Mouse (Mus musculus) common myeloid progenitor, adult 5-6 weeks (primary cell): ENCODE results near the gene Padi3. TPM values are rescaled to one million over a fixed set of nuclear protein-coding genes. Genes with fewer than 3 reads are reported as not detected.

Experiments
- ATAC-seq: replicated peaks from 2 replicates; pipeline ENCODE4 v1.8.0; 2016; ENCODE audit warnings: low read depth, mild to moderate bottlenecking, moderate TSS enrichment, inconsistent platforms; ENCODE audit not compliant: poor library complexity, severe bottlenecking
- total RNA-seq: library from RNA; stranded (forward); fragments of 200-1000, 187-1606 nt; gene quantifications from 2 replicates; pipeline ENCODE4 v1.2.3, GENCODE M21; 2017

Gene Padi3
- total RNA-seq, 1 experiment from 2014 or later: 0.32 TPM

DNA sequence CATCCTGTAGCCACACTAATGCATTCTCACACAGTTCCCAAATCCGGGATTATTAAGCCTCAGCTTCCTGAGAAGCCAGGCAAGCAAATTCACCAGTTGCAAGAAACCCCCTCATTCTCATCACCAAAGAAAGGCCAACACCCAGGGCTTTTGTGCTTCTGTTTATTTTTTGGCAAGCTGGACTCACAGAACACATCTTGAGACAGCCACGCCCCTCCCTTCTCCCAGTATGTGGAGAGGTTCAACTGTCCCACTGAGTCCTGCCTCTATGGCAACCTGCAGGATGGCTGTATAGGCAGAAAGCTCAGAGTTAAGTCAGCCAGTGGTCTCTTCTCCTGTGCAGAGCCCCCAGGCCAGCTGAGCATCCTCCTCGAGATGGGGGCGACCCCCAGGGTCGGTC is 25.2 kb downstream of the Padi3 start:
- no peak for ATAC-seq

DNA sequence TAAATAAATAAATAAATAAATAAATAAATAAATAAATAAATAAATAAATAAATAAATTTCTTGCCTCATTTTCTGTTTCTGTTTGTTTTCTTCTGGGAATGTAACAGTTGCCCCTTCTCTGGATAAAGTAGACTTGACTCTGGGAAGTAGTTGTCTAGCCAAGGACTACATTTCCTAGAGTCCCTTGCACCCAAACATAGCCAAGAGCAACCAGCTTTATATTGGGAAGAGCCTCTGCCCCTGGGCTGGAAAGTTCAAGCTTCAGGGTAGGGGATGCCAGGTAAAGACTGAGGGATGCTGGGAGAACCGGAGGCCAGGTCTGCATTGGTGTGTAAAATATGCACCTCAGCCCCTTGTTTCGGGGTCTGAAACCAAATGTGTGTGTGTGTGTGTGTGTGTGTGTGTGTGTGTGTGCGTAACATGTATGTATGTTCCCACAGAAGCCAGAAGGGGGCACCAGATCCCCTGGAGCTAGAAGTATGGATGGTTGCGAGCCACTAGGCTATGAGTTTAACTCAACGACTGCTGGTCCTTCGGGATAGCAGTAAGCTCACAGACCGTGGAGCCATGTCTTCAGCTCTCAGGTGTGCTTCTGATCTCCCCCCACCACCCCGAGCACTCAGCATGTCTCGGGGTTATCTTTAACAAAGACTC is 26.0 kb downstream of the Padi3 start:
- ATAC-seq: no peak

DNA sequence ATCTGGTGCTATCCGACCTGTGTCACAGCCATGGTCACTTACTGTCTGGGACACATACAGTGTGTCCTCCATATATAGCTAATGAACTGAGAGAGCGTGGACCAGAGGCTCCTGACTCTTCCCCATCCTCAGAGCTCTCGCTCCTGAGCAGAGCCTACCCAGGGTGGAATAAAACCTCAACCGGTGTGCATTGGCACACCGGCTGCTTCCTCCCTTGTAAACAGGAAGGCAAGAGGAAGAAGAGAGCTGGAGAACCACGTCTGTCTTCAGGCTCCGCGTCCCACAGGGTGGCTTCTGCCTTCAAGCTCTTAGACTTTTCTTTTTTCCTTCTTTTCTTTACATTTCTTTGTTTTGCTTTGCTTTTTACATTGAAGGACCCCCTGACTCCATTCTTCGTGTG is 27.6 kb downstream of the Padi3 start:
- no peak for ATAC-seq

DNA sequence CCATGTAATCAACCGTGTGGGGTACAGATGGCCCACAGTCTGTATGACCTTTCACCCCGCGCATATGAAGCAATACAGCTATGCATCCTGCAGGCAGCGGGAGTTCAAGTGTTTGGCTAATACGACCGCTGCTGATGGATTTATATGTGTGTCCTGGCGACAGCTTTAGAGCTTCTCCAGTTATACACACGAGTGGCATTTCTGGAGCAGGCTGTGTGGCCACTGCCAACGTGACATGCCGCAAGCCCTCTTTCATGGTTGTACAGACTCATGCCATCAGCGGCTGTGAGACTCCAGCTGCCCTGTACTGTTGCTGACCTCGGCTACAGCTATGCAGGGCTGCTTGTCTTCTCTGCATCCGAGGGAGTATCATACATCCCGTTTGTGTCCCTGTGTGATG is 29.9 kb downstream of the Padi3 start:
- ATAC-seq: no peak

DNA sequence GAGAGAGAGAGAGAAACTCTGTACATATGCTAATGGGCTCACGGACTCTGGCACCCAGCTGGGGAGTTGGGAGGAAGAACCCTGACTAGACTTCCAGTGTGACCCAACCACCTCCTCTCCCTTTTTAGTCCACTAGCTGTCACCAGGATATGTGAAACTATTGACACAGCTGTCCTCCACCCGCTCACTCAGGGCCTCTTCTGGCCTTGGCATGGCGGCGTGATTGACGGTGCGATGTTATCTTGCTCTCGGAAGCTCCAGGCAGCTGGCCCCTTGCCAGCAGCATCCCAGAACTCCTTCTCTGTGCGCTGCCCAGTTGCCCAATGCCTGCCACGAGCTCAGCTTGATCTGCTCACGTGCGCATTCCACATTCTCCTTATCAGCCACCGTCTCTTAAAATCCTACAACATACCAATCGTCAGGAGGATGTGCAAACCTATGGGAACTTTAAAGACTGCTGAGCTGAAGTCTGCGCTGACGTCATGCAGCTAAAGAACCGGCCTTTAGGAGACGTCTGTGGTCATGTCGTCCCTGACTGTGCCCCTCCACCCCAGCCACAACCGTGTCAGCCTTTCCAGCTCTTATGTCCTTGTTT is 30.5 kb downstream of the Padi3 start:
- no peak for ATAC-seq

DNA sequence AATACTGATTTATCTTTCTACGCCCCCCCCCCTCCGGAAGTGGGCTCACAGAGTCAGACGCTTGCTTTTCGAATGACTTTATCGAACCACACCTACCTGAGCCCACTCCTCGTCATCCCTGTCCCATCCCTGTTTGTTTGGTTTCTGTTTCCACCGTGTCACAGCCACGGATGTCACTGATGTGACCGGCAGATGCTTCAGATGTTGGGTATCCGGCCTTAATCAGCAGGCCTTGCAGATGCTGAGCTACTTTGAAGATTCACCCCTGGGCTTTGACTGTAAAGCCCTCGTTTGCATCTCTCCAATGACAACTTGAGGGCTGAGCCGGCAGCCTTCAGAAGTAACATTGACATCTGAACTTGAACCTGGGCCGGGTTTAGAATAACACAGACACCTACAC is 33.8 kb downstream of the Padi3 start:
- no peak for ATAC-seq

DNA sequence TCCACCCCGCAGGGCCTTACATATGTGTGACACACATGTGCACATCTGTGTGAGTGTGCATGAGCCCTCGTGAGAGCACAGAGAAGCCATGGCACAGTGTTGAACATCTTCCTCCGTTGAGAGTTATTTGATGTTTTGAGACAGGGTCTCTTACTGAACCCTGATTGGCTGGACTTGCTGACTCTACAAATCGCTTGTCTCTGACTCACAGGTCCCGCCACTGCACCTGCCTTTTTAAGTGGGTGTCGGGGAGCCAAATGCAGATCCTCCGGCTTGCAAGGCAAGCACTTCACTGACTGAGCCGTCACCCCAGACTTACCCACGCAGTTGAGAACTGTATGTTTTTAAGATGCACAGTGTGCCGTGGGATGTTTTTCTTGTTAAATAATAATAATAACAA is 34.6 kb downstream of the Padi3 start:
- ATAC-seq: no peak

DNA sequence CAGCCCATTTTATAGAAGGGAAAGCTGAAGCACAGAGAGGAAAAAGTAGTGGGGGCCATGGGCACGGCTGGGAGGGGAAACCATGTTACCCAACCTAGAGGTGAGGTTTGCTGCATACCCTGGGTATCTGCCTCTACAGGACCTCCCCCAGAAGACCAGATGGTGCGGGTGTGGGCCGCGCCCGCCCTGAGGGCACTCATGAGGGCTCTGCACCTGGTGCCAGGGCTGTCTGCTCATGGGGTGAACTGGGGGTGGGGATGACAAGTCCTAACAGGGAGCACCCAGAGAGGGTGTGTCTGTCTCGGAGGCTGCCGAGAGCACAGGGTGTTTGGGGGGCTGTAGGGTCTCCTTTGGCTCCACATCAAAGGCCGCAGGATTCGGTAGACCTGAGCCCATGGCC is 35.6 kb downstream of the Padi3 start:
- no peak for ATAC-seq

DNA sequence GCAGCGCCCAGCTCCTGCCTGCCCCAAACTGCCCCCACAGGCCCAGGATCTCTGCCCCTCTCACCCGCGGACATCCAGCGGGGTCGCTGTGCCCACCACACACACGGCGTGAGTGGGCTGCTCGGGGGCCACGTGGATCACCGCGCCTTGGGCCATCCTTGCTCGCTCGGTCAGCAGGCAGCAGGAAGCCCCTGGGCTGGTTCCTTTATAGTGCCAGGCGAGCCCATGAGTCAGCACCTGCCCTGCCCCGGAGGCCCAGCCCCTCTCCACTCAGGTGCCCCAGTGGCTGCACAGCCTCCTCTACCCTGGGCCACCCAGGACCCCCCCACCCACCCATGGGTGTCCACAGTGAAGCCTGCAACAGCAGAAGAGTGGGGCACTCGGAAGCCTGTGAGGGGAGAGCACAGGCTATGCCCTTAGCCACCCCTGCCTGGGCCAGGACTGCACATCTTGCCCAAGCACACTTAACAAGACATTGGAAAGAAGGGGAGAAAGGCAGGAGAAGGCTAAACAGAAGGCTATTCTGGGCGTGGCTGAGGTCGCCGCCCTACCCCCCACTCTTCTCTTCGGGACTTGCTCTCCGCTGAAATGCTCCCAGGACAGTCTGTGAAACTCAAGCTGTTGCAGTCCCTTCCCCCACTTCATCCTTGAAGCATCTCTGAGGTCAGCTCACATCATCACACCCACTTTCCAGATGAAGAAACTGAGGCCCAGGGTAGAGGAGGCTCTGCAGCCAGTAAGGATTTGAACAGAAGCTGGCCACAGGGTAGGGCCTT is 36.2 kb downstream of the Padi3 start, which contains the start of gene Padi4:
Padi4 (minus strand) TSS at position 212 of the 776 bp plus-strand sequence.
- ATAC-seq: peak; percentile 31

DNA sequence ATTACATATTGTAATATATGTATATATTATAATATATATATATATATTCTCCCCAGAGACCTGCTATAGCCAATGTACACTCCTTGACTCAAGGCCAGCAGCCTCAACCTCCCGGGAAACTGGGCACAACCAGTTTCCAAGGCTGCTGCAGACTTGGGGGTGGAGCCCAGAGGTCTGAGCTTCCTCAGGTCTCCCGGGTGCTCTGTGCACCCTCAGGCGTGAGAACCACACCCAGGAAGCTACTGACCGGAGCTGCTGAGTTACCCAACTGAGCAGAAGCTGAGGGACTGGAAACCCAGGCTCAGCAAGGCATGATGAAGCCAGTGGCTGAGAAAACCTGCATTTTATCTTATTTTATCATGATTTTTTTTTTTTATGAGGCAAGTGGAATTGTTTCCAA is 39.4 kb downstream of the Padi3 start:
- ATAC-seq: 0 out of 2 replicates have a peak, but pooled peaks have one; percentile 17

DNA sequence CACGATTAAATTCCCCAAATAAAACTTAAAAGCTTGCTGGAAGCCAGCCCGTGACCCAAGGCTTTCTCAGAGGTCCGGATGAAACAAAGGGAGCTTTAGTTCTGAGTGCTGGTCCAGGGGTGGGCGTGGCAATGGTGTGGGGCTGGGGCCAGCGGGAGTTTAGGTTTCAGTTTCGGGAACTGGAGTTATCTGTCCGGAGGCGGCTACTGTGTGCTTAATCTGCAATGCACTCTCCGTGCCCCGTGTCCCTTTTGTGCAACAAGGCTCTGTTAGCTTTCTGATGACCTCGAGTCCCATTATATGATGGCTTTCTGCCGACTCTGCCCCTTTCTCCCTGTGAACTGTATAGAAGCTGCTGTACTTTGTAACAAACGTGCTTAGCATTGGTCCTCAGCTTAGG is 40.0 kb downstream of the Padi3 start:
- peak; percentile 62 for ATAC-seq

DNA sequence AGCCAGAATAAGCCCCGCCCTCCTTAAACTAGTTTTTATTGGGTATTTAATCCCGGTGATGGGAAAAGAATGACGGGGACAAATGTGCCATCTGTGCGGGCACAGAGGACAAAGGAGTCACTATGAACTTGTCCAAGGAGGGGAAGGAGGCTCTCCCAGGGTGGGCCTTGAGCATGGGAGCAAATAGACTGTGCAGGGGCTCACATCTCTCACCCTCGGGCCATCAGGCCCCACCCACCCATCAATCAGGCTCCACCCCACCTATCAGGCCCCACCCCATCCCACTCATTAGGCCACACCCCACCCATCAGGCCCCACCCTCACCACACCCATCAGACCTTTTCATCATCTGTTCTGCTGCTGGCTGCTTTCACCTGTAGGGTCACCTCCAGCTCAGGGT is 41.5 kb downstream of the Padi3 start:
- ATAC-seq: no peak

DNA sequence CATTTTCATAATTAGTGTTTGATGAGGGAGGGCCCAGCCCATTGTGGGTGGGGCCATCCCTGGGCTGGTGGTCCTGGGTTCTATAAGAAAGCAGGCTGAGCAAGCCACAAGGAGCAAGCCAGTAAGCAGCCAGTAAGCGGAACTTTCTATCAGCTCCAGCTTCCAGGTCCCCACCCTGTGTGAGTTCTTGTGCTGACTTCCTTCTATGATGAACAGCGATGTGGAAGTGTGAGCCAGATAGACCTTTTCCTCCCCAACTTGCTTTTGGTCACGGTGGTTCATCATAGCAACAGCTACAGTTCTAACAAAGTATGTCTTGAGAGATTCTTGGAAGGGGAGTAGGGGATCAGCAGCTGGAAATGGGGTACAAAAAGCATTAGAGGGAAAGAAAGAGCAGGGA is 44.5 kb downstream of the Padi3 start:
- no peak for ATAC-seq

DNA sequence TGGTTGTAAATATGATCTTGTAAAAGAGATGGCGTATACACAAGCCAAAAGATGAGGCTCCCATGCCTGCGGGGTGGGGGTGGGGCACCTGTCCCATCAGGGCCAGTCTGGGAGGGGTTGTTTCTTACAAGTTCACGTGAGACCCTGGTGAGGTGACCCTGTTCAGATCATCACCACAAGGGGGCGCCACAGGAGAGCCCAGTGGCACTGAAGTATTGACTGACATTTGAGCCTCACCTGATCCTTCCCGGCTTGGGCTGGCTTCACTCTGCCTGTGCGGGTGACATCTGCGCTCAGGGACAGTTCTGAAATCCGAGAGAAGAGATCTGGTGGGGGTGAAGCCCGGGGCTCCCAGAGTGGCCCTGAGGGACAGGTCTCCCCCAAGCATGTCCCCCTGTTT is 47.3 kb downstream of the Padi3 start:
- ATAC-seq: peak; percentile 86

DNA sequence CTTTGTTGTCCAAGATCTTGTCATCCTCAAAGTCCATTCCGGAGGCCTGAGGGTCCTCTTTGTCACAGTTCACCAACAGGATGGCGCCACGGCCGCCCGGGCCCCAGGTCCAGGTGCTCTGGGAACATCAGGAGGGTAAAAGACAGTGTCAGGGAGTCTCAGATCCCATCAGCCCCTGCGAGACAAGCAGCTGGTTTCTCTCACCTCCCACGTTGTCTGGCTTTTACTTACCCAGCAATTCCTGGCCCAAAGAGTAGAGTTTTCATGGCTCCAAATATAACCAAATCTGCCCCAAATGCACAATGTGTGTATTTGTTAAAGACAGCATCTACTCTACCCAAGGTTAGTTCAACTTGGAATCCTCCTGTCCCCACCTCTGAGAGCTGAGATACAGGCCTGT is 48.8 kb downstream of the Padi3 start:
- ATAC-seq: no peak

DNA sequence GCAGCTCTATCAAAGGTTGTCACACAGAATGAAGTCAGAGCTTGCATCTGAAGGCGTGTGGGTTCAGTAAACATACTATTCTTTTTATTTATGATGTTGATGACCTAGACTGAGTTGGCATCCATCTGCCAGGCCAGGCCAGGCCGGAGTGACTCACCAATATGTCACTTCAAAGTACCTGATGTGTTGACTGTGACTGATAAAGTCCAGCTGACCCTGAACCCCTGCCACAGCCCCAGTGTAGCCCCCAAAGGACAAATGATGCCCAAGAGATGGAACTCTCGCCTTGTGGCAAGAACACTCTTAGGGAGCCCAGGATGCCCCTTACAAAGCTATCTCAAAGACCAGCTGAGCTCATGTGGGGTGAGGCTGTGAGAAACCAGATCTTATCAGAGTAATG is 54.6 kb downstream of the Padi3 start:
- ATAC-seq: no peak

DNA sequence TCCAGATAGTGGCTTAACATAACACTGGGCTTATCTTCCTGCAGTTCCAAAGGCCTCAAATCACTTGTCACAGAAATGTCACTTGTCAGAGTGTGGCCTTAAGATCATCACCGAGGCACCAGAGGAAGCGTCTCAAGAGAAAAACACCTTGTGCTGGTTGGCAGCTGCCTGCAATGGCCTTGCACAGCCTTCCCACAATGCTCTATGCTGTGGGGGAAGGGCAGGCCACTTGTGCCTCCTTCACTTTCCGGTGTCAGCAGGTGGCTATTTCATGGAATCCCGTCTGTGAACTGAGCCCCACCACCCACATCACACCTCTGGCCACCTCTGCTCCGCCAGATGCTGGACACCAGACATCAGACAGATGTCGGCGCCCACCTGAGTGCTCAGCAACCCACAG is 57.1 kb downstream of the Padi3 start:
- ATAC-seq: no peak

DNA sequence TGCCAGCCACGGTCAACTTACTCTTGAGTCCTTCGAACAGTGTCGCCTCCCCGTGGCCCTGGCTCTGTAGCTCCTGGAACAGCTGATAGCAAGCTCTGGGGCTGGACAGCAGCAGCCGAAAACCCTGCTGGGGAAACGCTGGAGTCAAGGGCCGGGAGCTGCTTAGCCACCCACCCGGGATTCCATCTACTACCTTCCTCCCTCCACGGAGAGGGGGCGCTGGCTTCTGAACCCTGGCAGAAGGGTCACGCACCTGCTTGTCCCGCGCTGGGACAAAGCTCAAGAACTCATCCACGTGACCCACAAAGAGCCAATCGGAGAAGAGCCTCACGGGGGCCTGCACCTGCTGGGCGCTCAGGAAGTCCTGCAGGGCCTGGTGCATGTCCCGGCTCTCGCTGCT is 60.1 kb downstream of the Padi3 start:
- peak; percentile 45 for ATAC-seq

DNA sequence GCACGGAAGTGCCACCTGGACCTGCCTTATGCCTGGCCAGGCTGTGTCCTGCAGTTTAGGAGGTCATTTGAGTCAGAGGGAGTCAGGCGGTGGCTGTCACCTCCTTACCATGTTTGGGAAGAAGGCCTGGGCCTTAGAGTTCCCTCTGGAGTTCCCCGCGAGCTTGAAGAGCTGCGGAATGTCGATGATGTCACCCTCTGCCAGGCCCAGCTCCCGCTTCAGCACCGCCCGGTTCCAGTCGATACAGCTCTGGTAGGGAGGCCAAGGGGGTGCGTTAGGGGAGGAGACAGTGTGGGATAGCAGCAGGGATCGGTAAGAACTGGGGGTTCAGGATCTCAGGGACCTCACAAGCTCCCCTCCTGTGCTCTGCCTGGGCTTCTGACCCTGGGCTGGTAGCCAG is 62.5 kb downstream of the Padi3 start:
- ATAC-seq: no peak

DNA sequence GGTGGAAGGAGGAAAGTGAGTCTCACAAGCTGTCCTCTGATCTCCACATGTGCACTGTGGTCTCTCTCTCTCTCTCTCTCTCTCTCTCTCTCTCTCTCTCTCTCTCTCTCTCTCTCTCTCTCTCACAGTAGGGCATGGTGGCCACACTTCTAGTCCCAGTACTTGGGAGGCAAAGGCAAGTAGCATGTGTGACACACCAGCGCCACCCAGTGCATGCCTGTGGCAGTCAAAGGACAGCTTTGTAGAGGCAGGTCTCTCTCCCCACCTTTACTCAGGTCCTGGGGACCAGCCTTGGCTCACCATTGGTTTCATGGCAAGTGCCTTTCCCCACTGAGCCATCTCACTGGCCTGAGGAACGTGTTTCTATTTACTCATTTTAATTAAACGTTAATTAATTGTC is 65.8 kb downstream of the Padi3 start:
- ATAC-seq: peak; percentile 85

DNA sequence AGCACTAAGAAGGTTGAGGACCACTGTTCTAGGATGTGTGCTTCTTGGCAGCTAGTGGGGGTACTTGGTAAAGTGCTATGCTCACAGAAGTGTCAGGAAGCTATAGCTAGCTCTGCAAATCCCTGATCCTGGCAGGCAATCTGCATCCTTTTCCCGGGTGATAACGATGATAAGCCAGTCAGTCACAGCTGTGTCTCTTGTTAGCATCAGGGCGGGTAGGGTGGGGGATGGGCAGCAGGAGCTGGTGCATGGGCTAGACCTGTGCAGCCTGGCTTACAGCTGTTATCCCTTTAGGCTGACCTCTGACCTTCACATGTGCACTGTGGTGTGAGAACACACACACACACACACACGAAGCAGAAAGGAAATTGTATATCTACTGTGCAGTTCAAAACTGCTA is 67.4 kb downstream of the Padi3 start:
- ATAC-seq: no peak
